Mouse (Mus musculus) midbrain, embryonic 12.5 days (tissue): ENCODE data around the gene Tmem167. TPM values are rescaled to one million over a fixed set of nuclear protein-coding genes. Genes with fewer than 3 reads are reported as not detected.

ENCODE experiments used
- ATAC-seq: fragments of 200-750 bp; cut with Nextera tagmentation; 2 replicates; pipeline ENCODE4 v1.8.0; 2017; ENCODE audit warnings: low read depth, moderate TSS enrichment, moderate library complexity; ENCODE audit not compliant: low FRiP score
- H3K27ac ChIP-seq: fragments of 300-500 bp; sonication (generic); replicated peaks from 2 replicates; pipeline ENCODE4 v1.5.1; 2016; ENCODE audit warnings: mild to moderate bottlenecking
- H3K27me3 ChIP-seq: fragments of 300-500 bp; sonication (generic); 2 replicates; pipeline ENCODE4 v1.6.1; 2016; ENCODE audit warnings: mild to moderate bottlenecking
- H3K36me3 ChIP-seq: fragments of 300-500 bp; sonication (generic); 2 replicates; pipeline ENCODE4 v1.6.1; 2016
- H3K4me1 ChIP-seq: fragments of 300-500 bp; sonication (generic); 2 replicates; pipeline ENCODE4 v1.6.1; 2016
- H3K4me2 ChIP-seq: fragments of 300-500 bp; sonication (generic); replicated peaks from 2 replicates; pipeline ENCODE4 v1.6.1; 2016; ENCODE audit warnings: mild to moderate bottlenecking, moderate library complexity
- H3K4me3 ChIP-seq: fragments of 300-500 bp; sonication (generic); 2 replicates; pipeline ENCODE4 v1.5.1; 2016; ENCODE audit warnings: mild to moderate bottlenecking
- H3K9ac ChIP-seq: fragments of 300-500 bp; sonication (generic); replicated peaks from 2 replicates; pipeline ENCODE4 v1.6.1; 2016; ENCODE audit warnings: mild to moderate bottlenecking, moderate library complexity
- H3K9me3 ChIP-seq: fragments of 300-500 bp; sonication (generic); 2 replicates; pipeline ENCODE4 v1.6.1; 2016; ENCODE audit warnings: mild to moderate bottlenecking
- WGBS: fragments of 180-500 bp; shearing (Covaris S2); methylation state at CpG from one replicate; pipeline ENCODE4 v1.1.7; 2016; 5-methylcytosine and 5-hydroxymethylcytosine counted together
- polyA plus RNA-seq: library from polyadenylated mRNA; unstranded; fragments of >200 nt; fragmentation: Nextera tagmentation; extraction: Ambion mirVana; gene quantifications from 2 replicates; pipeline ENCODE4 v1.2.1, GENCODE M21; 2016

The Tmem167 gene
- polyA plus RNA-seq, 1 experiment from 2014 or later = 61.8 TPM

GRCm38 (mm10) chr13:90143245-90143644 lies 54.3 kb downstream of the Tmem167 start:
- Histone ChIP-seq H3K27ac (no peak overlapping the region), H3K9me3 (no peaks in the 10 kb centered on the region), H3K36me3 (no peaks in the 10 kb centered on the region), H3K9ac (no peak overlapping the region), H3K4me1 (0 out of 2 replicates have a peak, but pooled peaks cover 3% of the 10 kb centered on the region), H3K27me3 (no peaks in the 10 kb centered on the region), H3K4me2 (no peak overlapping the region), H3K4me3 (no peak overlapping the region)
- 15% methylated on average over 4 of the region's 4 CpGs for WGBS
- no peak for ATAC-seq

- no peak overlapping the region for H3K27ac ChIP-seq
- no peaks in the 10 kb centered on the region for H3K36me3 ChIP-seq
- H3K4me3 ChIP-seq = no peak overlapping the region
- no peaks in the 10 kb centered on the region for H3K27me3 ChIP-seq
- H3K9ac ChIP-seq = no peak overlapping the region
- no peak overlapping the region for H3K4me2 ChIP-seq
- H3K4me1 ChIP-seq = peaks cover 6% of the 10 kb centered on the region
- ATAC-seq = no peak
- no peaks in the 10 kb centered on the region for H3K9me3 ChIP-seq
Observed at GRCm38 (mm10) chr13:90151881-90152280, 63.0 kb downstream of the Tmem167 start.

GRCm38 (mm10) chr13:90152536-90153273 lies 63.8 kb downstream of the Tmem167 start:
- 39% methylated on average over 7 of the region's 7 CpGs for WGBS
- Histone ChIP-seq H3K9ac (no peak overlapping the region), H3K27me3 (no peaks in the 10 kb centered on the region), H3K4me3 (no peak overlapping the region), H3K27ac (0 out of 2 replicates have a peak overlapping the region, but pooled peaks have one; percentile 58), H3K36me3 (no peaks in the 10 kb centered on the region), H3K4me2 (0 out of 2 replicates have a peak overlapping the region, but pooled peaks have one; percentile 1), H3K4me1 (peaks cover 6% of the 10 kb centered on the region), H3K9me3 (no peaks in the 10 kb centered on the region)
- ATAC-seq = peak; percentile 92

- H3K27ac ChIP-seq = no peak overlapping the region
- 78% methylated on average over 2 of the region's 2 CpGs for WGBS
Observed at GRCm38 (mm10) chr13:90164147-90164546, 75.2 kb downstream of the Tmem167 start.

GRCm38 (mm10) chr13:90167044-90167443 lies 78.1 kb downstream of the Tmem167 start:
- Histone ChIP-seq H3K4me1 (no peaks in the 10 kb centered on the region), H3K4me2 (no peak overlapping the region), H3K27me3 (no peaks in the 10 kb centered on the region), H3K27ac (no peak overlapping the region), H3K36me3 (no peaks in the 10 kb centered on the region), H3K9me3 (no peaks in the 10 kb centered on the region), H3K4me3 (no peak overlapping the region), H3K9ac (no peak overlapping the region)
- ATAC-seq = no peak
- 72% methylated on average over 3 of the region's 3 CpGs for WGBS

More at GRCm38 (mm10) chr13:90164147-90164546, 75.2 kb downstream of the Tmem167 start:
- H3K4me3 ChIP-seq = no peak overlapping the region
- ATAC-seq = no peak
- no peaks in the 10 kb centered on the region for H3K4me1 ChIP-seq
- no peaks in the 10 kb centered on the region for H3K9me3 ChIP-seq
- no peaks in the 10 kb centered on the region for H3K27me3 ChIP-seq
- no peak overlapping the region for H3K4me2 ChIP-seq
- no peak overlapping the region for H3K9ac ChIP-seq
- H3K36me3 ChIP-seq = no peaks in the 10 kb centered on the region

- no peaks in the 10 kb centered on the region for H3K36me3 ChIP-seq
- no peaks in the 10 kb centered on the region for H3K4me1 ChIP-seq
- no peaks in the 10 kb centered on the region for H3K27me3 ChIP-seq
- ATAC-seq = no peak
- H3K4me2 ChIP-seq = no peak overlapping the region
- H3K9me3 ChIP-seq = no peaks in the 10 kb centered on the region
- H3K9ac ChIP-seq = no peak overlapping the region
- H3K27ac ChIP-seq = no peak overlapping the region
- H3K4me3 ChIP-seq = no peak overlapping the region
- WGBS = 47% methylated on average over 4 of the region's 4 CpGs
Observed at GRCm38 (mm10) chr13:90170100-90170781, 81.3 kb downstream of the Tmem167 start.

GRCm38 (mm10) chr13:90170782-90171179 lies 81.9 kb downstream of the Tmem167 start:
- WGBS = 13% methylated on average over 2 of the region's 2 CpGs
- no peaks in the 10 kb centered on the region for H3K4me1 ChIP-seq
- H3K4me2 ChIP-seq = no peak overlapping the region
- H3K27ac ChIP-seq = no peak overlapping the region
- H3K36me3 ChIP-seq = no peaks in the 10 kb centered on the region
- ATAC-seq = no peak
- no peak overlapping the region for H3K4me3 ChIP-seq
- no peak overlapping the region for H3K9ac ChIP-seq
- H3K9me3 ChIP-seq = no peaks in the 10 kb centered on the region
- no peaks in the 10 kb centered on the region for H3K27me3 ChIP-seq

GRCm38 (mm10) chr13:90171390-90171789 lies 82.5 kb downstream of the Tmem167 start:
- Histone ChIP-seq H3K9me3 (no peaks in the 10 kb centered on the region), H3K4me3 (no peak overlapping the region), H3K27ac (no peak overlapping the region), H3K27me3 (no peaks in the 10 kb centered on the region), H3K4me2 (no peak overlapping the region), H3K9ac (no peak overlapping the region), H3K4me1 (no peaks in the 10 kb centered on the region), H3K36me3 (no peaks in the 10 kb centered on the region)
- ATAC-seq = no peak

- no peak overlapping the region for H3K4me2 ChIP-seq
- H3K4me3 ChIP-seq = no peak overlapping the region
- no peaks in the 10 kb centered on the region for H3K27me3 ChIP-seq
- no peaks in the 10 kb centered on the region for H3K9me3 ChIP-seq
- H3K27ac ChIP-seq = no peak overlapping the region
- ATAC-seq = no peak
- H3K4me1 ChIP-seq = no peaks in the 10 kb centered on the region
- no peaks in the 10 kb centered on the region for H3K36me3 ChIP-seq
- 64% methylated on average over 2 of the region's 2 CpGs for WGBS
- H3K9ac ChIP-seq = no peak overlapping the region
Observed at GRCm38 (mm10) chr13:90175662-90176061, 86.7 kb downstream of the Tmem167 start.

- no peaks in the 10 kb centered on the region for H3K9me3 ChIP-seq
- no peak overlapping the region for H3K4me3 ChIP-seq
- H3K27ac ChIP-seq = no peak overlapping the region
- peaks cover 12% of the 10 kb centered on the region for H3K27me3 ChIP-seq
- H3K4me1 ChIP-seq = no peaks in the 10 kb centered on the region
- no peaks in the 10 kb centered on the region for H3K36me3 ChIP-seq
- H3K9ac ChIP-seq = no peak overlapping the region
- no peak overlapping the region for H3K4me2 ChIP-seq
- ATAC-seq = peak; percentile 55; the same call in 1 of the 2 replicates
Observed at GRCm38 (mm10) chr13:90182262-90182661, 93.3 kb downstream of the Tmem167 start.

- Histone ChIP-seq H3K27ac (no peak overlapping the region), H3K36me3 (no peaks in the 10 kb centered on the region), H3K27me3 (peaks cover 12% of the 10 kb centered on the region), H3K4me3 (no peak overlapping the region), H3K9ac (no peak overlapping the region), H3K9me3 (no peaks in the 10 kb centered on the region), H3K4me1 (0 out of 2 replicates have a peak, but pooled peaks cover 2% of the 10 kb centered on the region), H3K4me2 (no peak overlapping the region)
- no peak for ATAC-seq
- 89% methylated on average over 7 of the region's 7 CpGs for WGBS
Observed at GRCm38 (mm10) chr13:90183536-90183935, 94.6 kb downstream of the Tmem167 start.

GRCm38 (mm10) chr13:90186694-90187093 lies 97.8 kb downstream of the Tmem167 start:
- WGBS = 41% methylated on average over 2 of the region's 2 CpGs
- no peak overlapping the region for H3K4me2 ChIP-seq
- ATAC-seq = peak; percentile 76
- no peak overlapping the region for H3K9ac ChIP-seq
- H3K27ac ChIP-seq = no peak overlapping the region
- no peaks in the 10 kb centered on the region for H3K36me3 ChIP-seq
- H3K27me3 ChIP-seq = peaks cover 17% of the 10 kb centered on the region
- H3K9me3 ChIP-seq = no peaks in the 10 kb centered on the region
- 0 out of 2 replicates have a peak, but pooled peaks cover 2% of the 10 kb centered on the region for H3K4me1 ChIP-seq
- no peak overlapping the region for H3K4me3 ChIP-seq
